Comparison of ENCODE assay signal across 29 mouse cellular contexts in genomic region chr6:14191387-14192023, GRCm38 (mm10).
A peak's percentile ranks its signal among the peaks of the same experiment; 100 is the strongest.
DNase-seq lines count a peak whose midpoint lies in the region; ATAC-seq and TF ChIP-seq lines count a peak whose summit lies in the region.
"Had no signal": no experiment of that assay in that cellular context is flagged by ENCODE, and none has a peak within 500 bp of the region (broad histone marks: within the 10 kb centered on the region; RNA-seq: fewer than 3 reads in every experiment).

No protein-coding gene starts in this region.

- no peaks in the 10 kb centered on the region for H3K4me1 ChIP-seq in forebrain, embryonic 14.5 days (ENCODE audit: control insufficient read depth, insufficient read depth, low read length)
- no peaks in the 10 kb centered on the region for H3K4me1 ChIP-seq in forebrain, embryonic 12.5 days
- H3K4me1 ChIP-seq in forebrain, postnatal 0 days (ENCODE audit: insufficient read depth) = no peaks in the 10 kb centered on the region
- H3K4me1 ChIP-seq: heart, embryonic 12.5 days; heart, embryonic 15.5 days; hindbrain, embryonic 10.5 days; hindbrain, embryonic 13.5 days; intestine, embryonic 15.5 days had no signal

- TF ChIP-seq CTCF in brain, embryonic 14.5 days (IDR thresholded peaks at IDR 0.05; ENCODE audit: borderline replicate concordance, extremely low read depth, insufficient read depth, insufficient read length) = no peak
- no peak for TF ChIP-seq CTCF in forebrain, postnatal 0 days (IDR thresholded peaks at IDR 0.05; ENCODE audit: low read depth)

- no peak overlapping the region for H3K4me3 ChIP-seq in forebrain, embryonic 14.5 days (ENCODE audit: low read depth, low read length)
- H3K4me3 ChIP-seq in forebrain, embryonic 12.5 days (replicated peaks) = no peak overlapping the region
- H3K4me3 ChIP-seq in forebrain, postnatal 0 days (ENCODE audit: low read depth, low read length) = no peak overlapping the region
- H3K4me3 ChIP-seq: heart, embryonic 12.5 days; heart, embryonic 15.5 days; hindbrain, embryonic 10.5 days; hindbrain, embryonic 13.5 days; intestine, embryonic 15.5 days had no signal

- H3K27ac ChIP-seq in forebrain, embryonic 14.5 days (ENCODE audit: low read depth, low read length) = 0 out of 2 replicates have a peak overlapping the region, but pooled peaks have one; percentile 9
- no peak overlapping the region for H3K27ac ChIP-seq in forebrain, embryonic 12.5 days
- H3K27ac ChIP-seq in forebrain, postnatal 0 days (ENCODE audit: low read depth, low read length) = peak overlapping the region; percentile 9; the same call in 1 of the 2 replicates
- H3K27ac ChIP-seq: heart, embryonic 15.5 days; hindbrain, embryonic 10.5 days; hindbrain, embryonic 13.5 days; intestine, embryonic 15.5 days had no signal

- ATAC-seq in forebrain, embryonic 14.5 days = peak; percentile 93
- no peak for ATAC-seq in forebrain, embryonic 12.5 days (ENCODE audit: low FRiP score)
- ATAC-seq in forebrain, postnatal 0 days = peak; percentile 89
- ATAC-seq: hindbrain, embryonic 16.5 days; intestine, embryonic 15.5 days; Patski had no signal

- WGBS in forebrain, embryonic 14.5 days = 58% methylated on average over 4 of the region's 4 CpGs
- 79% methylated on average over 4 of the region's 4 CpGs for WGBS in forebrain, embryonic 12.5 days
- 49% methylated on average over 4 of the region's 4 CpGs for WGBS in forebrain, postnatal 0 days

- no peak for TF ChIP-seq POLR2A in brain, embryonic 14.5 days (IDR thresholded peaks at IDR 0.05; ENCODE audit: borderline replicate concordance, extremely low read depth, insufficient read depth, insufficient read length, poor library complexity, severe bottlenecking)

- H3K36me3 ChIP-seq in forebrain, embryonic 14.5 days (ENCODE audit: control insufficient read depth, insufficient read depth, low read length) = no peaks in the 10 kb centered on the region
- no peaks in the 10 kb centered on the region for H3K36me3 ChIP-seq in forebrain, embryonic 12.5 days (replicated peaks)
- H3K36me3 ChIP-seq in forebrain, postnatal 0 days (ENCODE audit: insufficient read depth) = no peaks in the 10 kb centered on the region
- H3K36me3 ChIP-seq: G1E; heart, embryonic 12.5 days; heart, embryonic 15.5 days; hindbrain, embryonic 10.5 days; hindbrain, embryonic 13.5 days; intestine, embryonic 15.5 days had no signal

- DNase-seq in forebrain, embryonic 14.5 days (ENCODE audit: low spot score) = peak; percentile 65
- peak; percentile 3 for DNase-seq in layer of hippocampus, adult 9-10 months (ENCODE audit: low spot score)
- no peak for DNase-seq in layer of hippocampus, postnatal 25 days (ENCODE audit: extremely low spot score in 1 of 2, low spot score in 1 of 2)
- peak; percentile 74 for DNase-seq in brain, embryonic 14.5 days (ENCODE audit: low read depth)
- peak; percentile 45 for DNase-seq in forebrain, postnatal 0 days
- DNase-seq in embryo, embryonic 10.5 days (ENCODE audit: low spot score) = no peak
- DNase-seq: adrenal gland, adult 2 months; adrenal gland, postnatal 14 days; B cell, adult 2 months; cerebellum, adult 11 months; cerebellum, adult 2 months; cerebellum, adult 9-11 months; cerebellum, postnatal 25 days; embryo, embryonic 11 days; gastrocnemius, postnatal 25 days; heart, adult 18-20 months; heart, postnatal 10 days; heart, postnatal 36 days; kidney, adult 11 months had no signal

- H3K4me2 ChIP-seq in forebrain, embryonic 14.5 days (ENCODE audit: low read length) = no peak overlapping the region
- H3K4me2 ChIP-seq in forebrain, embryonic 12.5 days = no peak overlapping the region
- no peak overlapping the region for H3K4me2 ChIP-seq in forebrain, postnatal 0 days (ENCODE audit: low read depth)
- H3K4me2 ChIP-seq: heart, embryonic 12.5 days; heart, embryonic 15.5 days; hindbrain, embryonic 13.5 days; intestine, embryonic 15.5 days had no signal

- no peaks in the 10 kb centered on the region for H3K27me3 ChIP-seq in forebrain, embryonic 14.5 days (replicated peaks; ENCODE audit: control insufficient read depth, insufficient read depth, low read length)
- H3K27me3 ChIP-seq in forebrain, embryonic 12.5 days = no peaks in the 10 kb centered on the region
- H3K27me3 ChIP-seq in forebrain, postnatal 0 days (ENCODE audit: insufficient read depth, low read length) = no peaks in the 10 kb centered on the region
- H3K27me3 ChIP-seq: CH12.LX; heart, embryonic 12.5 days; heart, embryonic 15.5 days; hindbrain, embryonic 13.5 days; intestine, embryonic 15.5 days; Patski had no signal

- H3K9ac ChIP-seq in forebrain, embryonic 14.5 days (ENCODE audit: low read length) = no peak overlapping the region
- H3K9ac ChIP-seq in forebrain, embryonic 12.5 days = no peak overlapping the region
- H3K9ac ChIP-seq in forebrain, postnatal 0 days = no peak overlapping the region
- H3K9ac ChIP-seq: heart, embryonic 12.5 days; heart, embryonic 15.5 days; hindbrain, embryonic 13.5 days; intestine, embryonic 15.5 days had no signal

- no peaks in the 10 kb centered on the region for H3K9me3 ChIP-seq in forebrain, embryonic 14.5 days (replicated peaks; ENCODE audit: control insufficient read depth, low read length)
- no peaks in the 10 kb centered on the region for H3K9me3 ChIP-seq in forebrain, embryonic 12.5 days
- no peaks in the 10 kb centered on the region for H3K9me3 ChIP-seq in forebrain, postnatal 0 days (ENCODE audit: low read length)
- H3K9me3 ChIP-seq: G1E; heart, embryonic 12.5 days; heart, embryonic 15.5 days; hindbrain, embryonic 10.5 days; hindbrain, embryonic 13.5 days; intestine, embryonic 15.5 days had no signal

Comparison
In these comparisons a context has a peak if more than half of its experiments do, and no peak if none do; other contexts are left out.
1. DNase-seq: peak in forebrain, embryonic 14.5 days (single experiment), layer of hippocampus, adult 9-10 months (single experiment), brain, embryonic 14.5 days (single experiment) and forebrain, postnatal 0 days (single experiment); none in layer of hippocampus, postnatal 25 days (0 of 2) and embryo, embryonic 10.5 days (single experiment).